Mouse (Mus musculus): ENCODE measurements around the gene Tmem198.

DNA sequence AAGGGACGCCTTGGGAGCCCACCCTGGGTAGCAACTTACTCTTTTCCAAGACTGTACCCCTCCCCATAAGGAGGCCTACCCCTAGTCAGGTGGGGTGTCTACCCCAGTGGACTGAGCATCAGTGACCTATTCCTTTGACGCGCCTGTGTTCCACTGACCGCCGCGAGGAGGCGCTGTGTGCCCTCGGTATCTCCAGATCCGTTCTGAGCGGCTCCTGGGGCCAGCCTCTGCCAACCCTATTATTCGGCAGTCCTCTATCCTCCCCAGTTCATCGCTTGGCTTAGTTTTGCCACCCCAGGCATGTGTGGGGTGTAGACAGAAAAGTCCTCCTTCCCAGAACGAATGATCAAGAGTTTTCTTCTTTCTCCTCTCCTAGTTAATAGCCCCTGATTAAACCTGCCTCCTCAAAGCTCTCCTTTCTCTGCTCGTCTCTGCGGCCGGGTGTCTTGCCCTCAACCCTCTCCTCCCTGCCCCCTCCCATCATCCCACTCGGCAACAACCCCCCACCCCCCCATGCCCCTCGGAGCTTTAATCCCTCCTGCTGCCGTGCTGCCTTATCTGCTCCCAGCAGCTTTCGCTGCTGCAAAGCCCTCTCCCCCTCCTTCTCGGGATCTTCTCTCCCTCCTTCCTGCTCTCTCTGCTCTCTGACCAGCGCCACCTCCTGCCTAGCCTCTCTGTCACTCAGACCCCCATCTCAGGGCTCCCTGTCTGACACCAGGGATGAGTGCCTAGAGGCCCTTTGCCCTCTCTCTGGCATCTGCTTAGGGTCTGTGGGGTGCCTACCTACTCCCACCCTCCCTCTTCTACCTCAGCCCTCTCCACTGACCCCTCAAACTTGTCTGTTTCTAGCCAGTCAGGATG is 33.4 kb upstream of the Tmem198 start:
- peak; percentile 97 for TF ChIP-seq CTCF (IDR thresholded peaks at IDR 0.05; ENCODE audit: control insufficient read depth, insufficient read depth, insufficient replicate concordance, low read depth, low read length)
- no peak for TF ChIP-seq POLR2A (IDR thresholded peaks at IDR 0.05; ENCODE audit: control insufficient read depth, low read depth, low read length)
